Mouse (Mus musculus) thymus, postnatal 10 days (tissue): ENCODE data around the gene Pygl.
"Not testable (repeated sequence)": the region's sequence is repeated elsewhere in the genome, so short reads cannot be mapped to it uniquely, and the experiment has no call there.

Experiments used
- DNase-seq, 2 experiments: peaks; one replicate each; pipeline ENCODE4 v3.0.0; 2021; ENCODE audit warnings: low spot score in 2 of 2

Pygl gene

GRCm38 (mm10) chr12:70157292-70158066 is 73.8 kb downstream of the Pygl start:
- DNase-seq = no peak

GRCm38 (mm10) chr12:70156222-70156621 is 75.1 kb downstream of the Pygl start:
- DNase-seq = no peak

GRCm38 (mm10) chr12:70153842-70154241 is 77.4 kb downstream of the Pygl start, which contains the start of gene Abhd12b:
Abhd12b (plus strand) TSS chr12:70154142.
- no peak for DNase-seq

- DNase-seq = peak; percentile 36 to 54
Measured at GRCm38 (mm10) chr12:70148631-70149265, 82.5 kb downstream of the Pygl start.

GRCm38 (mm10) chr12:70147986-70148630 is 83.2 kb downstream of the Pygl start:
- DNase-seq = peak in 1 of 2 experiments; percentile 8

GRCm38 (mm10) chr12:70145586-70145985 is 85.7 kb downstream of the Pygl start:
- DNase-seq = no peak

- peak; percentile 36 to 78 for DNase-seq
Measured at GRCm38 (mm10) chr12:70144637-70145448, 86.4 kb downstream of the Pygl start.

GRCm38 (mm10) chr12:70144106-70144587 is 87.1 kb downstream of the Pygl start:
- not testable (repeated sequence) for DNase-seq

GRCm38 (mm10) chr12:70140993-70141576 is 90.2 kb downstream of the Pygl start:
- no peak for DNase-seq
